Mouse (Mus musculus) neutrophil, adult 83 days (primary cell): Measurements from ENCODE around the gene Ncbp2. TPM values are rescaled to one million over a fixed set of nuclear protein-coding genes. Genes with fewer than 3 reads are reported as not detected.

Experiments
- total RNA-seq, 2 experiments: library from RNA; stranded (reverse); gene quantifications; one replicate each; pipeline ENCODE4 v1.2.4; 2023

The Ncbp2 gene
- total RNA-seq: 10 to 100 TPM; 13.8 to 15.2 TPM

GRCm38 (mm10) chr16:31948345-31948774 is at the start of gene Ncbp2, which contains the start of gene 0610012G03Rik:
Gene Ncbp2 (plus strand): TSS chr16:31948513.
Gene 0610012G03Rik (minus strand): TSS chr16:31948494.

GRCm38 (mm10) chr16:31933751-31934549 is 14.4 kb upstream of the Ncbp2 start, which contains the start of gene Pigz:
Gene Pigz (plus strand): TSS chr16:31933851.

GRCm38 (mm10) chr16:32002509-32003477 is 54.5 kb downstream of the Ncbp2 start, which contains the start of gene Senp5:
Gene Senp5 (minus strand): TSS chr16:32003287.

Other genes with a start within 250 kb of the Ncbp2 start
- not detected for gene Meltf, start 69.7 kb upstream of the Ncbp2 start, total RNA-seq
- under 1 TPM in 1 of 2 experiments, not detected in 1; 0.94 TPM for gene Pigz, start 14.7 kb upstream of the Ncbp2 start, total RNA-seq
- gene 0610012G03Rik, start within 50 bp of the Ncbp2 start, total RNA-seq: 10 to 100 TPM; 12.0 to 13.0 TPM
- 10 to 100 TPM; 11.7 to 12.0 TPM for gene Senp5, start 54.8 kb downstream of the Ncbp2 start, total RNA-seq
- gene Pak2, start 130.8 kb downstream of the Ncbp2 start, total RNA-seq: 100 to 1,000 TPM; 100 to 108 TPM
- 10 to 100 TPM; 39.5 to 43.8 TPM for gene Pigx, start 151.2 kb downstream of the Ncbp2 start, total RNA-seq
- 10 to 100 TPM; 32.0 to 36.1 TPM for gene Cep19, start 151.3 kb downstream of the Ncbp2 start, total RNA-seq
- 100 to 1,000 TPM; 115 to 137 TPM for gene Nrros, start 217.1 kb downstream of the Ncbp2 start, total RNA-seq
- gene Bex6, start 231.3 kb downstream of the Ncbp2 start, total RNA-seq: 1 to 10 TPM; 3.9 to 4.9 TPM